8 mouse cellular contexts compared by ENCODE assay signal in genomic region chr12:54710494-54710879, GRCm38 (mm10). TPM values are rescaled to one million over a fixed set of nuclear protein-coding genes. Genes with fewer than 3 reads are reported as not detected.
DNase-seq lines count a peak whose midpoint lies in the region; ATAC-seq and TF ChIP-seq lines count a peak whose summit lies in the region.
"Not testable (repeated sequence)": the region's sequence is repeated elsewhere in the genome, so short reads cannot be mapped to it uniquely, and the experiment has no call there.

No protein-coding gene starts in this region.

- not testable (repeated sequence) for H3K27me3 ChIP-seq in forebrain, embryonic 13.5 days; heart, postnatal 0 days (ENCODE audit: control insufficient read depth, insufficient read depth, low read length); kidney, embryonic 14.5 days (ENCODE audit: control insufficient read depth, insufficient read depth, low read length); limb, embryonic 14.5 days (ENCODE audit: control insufficient read depth, insufficient read depth, low read length)

- 0% methylated on average over 4 of the region's 8 CpGs for WGBS in forebrain, embryonic 13.5 days
- 0% methylated on average over 3 of the region's 8 CpGs for WGBS in heart, postnatal 0 days
- 2% methylated on average over 3 of the region's 8 CpGs for WGBS in kidney, embryonic 14.5 days
- 0% methylated on average over 3 of the region's 8 CpGs for WGBS in limb, embryonic 14.5 days

- not testable (repeated sequence) for TF ChIP-seq POLR2A in limb, embryonic 14.5 days (IDR thresholded peaks at IDR 0.05; ENCODE audit: borderline replicate concordance, extremely low read depth, insufficient read depth, insufficient read length)

- peak; percentile 61 for DNase-seq in cerebellum, adult 11-12 months
- DNase-seq in heart, postnatal 0 days (ENCODE audit: low spot score); limb, embryonic 14.5 days (ENCODE audit: low spot score): not testable (repeated sequence)
- peak; percentile 33 for DNase-seq in right cerebral cortex, postnatal 14 days
- DNase-seq in urinary bladder, postnatal 25 days (ENCODE audit: low spot score) = peak; percentile 66

- peak; percentile 88; the same call in 1 of the 2 replicates for ATAC-seq in forebrain, embryonic 13.5 days
- ATAC-seq in heart, postnatal 0 days (ENCODE audit: insufficient read depth, low read depth) = peak; percentile 76; the same call in 1 of the 2 replicates
- ATAC-seq in kidney, embryonic 14.5 days (ENCODE audit: low FRiP score, low TSS enrichment) = peak; percentile 87
- peak; percentile 83 for ATAC-seq in limb, embryonic 14.5 days (ENCODE audit: low FRiP score, low read depth)
- peak; percentile 71 for ATAC-seq in megakaryocyte-erythroid progenitor cell, adult 5-6 weeks (replicated peaks; ENCODE audit: low FRiP score, low TSS enrichment, poor library complexity, severe bottlenecking)

- not testable (repeated sequence) for H3K36me3 ChIP-seq in forebrain, embryonic 13.5 days (ENCODE audit: poor library complexity, severe bottlenecking); heart, postnatal 0 days (replicated peaks; ENCODE audit: control insufficient read depth, insufficient read depth, low read length); kidney, embryonic 14.5 days (ENCODE audit: control insufficient read depth, insufficient read depth, low read length); limb, embryonic 14.5 days (ENCODE audit: control insufficient read depth, insufficient read depth, low read length)

- peak overlapping the region; percentile 36; the same call in 1 of the 2 replicates for H3K4me2 ChIP-seq in forebrain, embryonic 13.5 days
- not testable (repeated sequence) for H3K4me2 ChIP-seq in heart, postnatal 0 days (ENCODE audit: low read depth, low read length); kidney, embryonic 14.5 days (replicated peaks; ENCODE audit: low read depth, low read length); limb, embryonic 14.5 days (replicated peaks; ENCODE audit: low read depth, low read length, severe bottlenecking)

- not testable (repeated sequence) for TF ChIP-seq CTCF in heart, postnatal 0 days (IDR thresholded peaks at IDR 0.05; ENCODE audit: low read depth)

- H3K9me3 ChIP-seq in forebrain, embryonic 13.5 days (replicated peaks); heart, postnatal 0 days (replicated peaks; ENCODE audit: control insufficient read depth, low read length); kidney, embryonic 14.5 days (ENCODE audit: control insufficient read depth, low read length); limb, embryonic 14.5 days (ENCODE audit: control insufficient read depth, low read length): not testable (repeated sequence)

- not testable (repeated sequence) for H3K4me1 ChIP-seq in forebrain, embryonic 13.5 days; heart, postnatal 0 days (ENCODE audit: control insufficient read depth, insufficient read depth); kidney, embryonic 14.5 days (ENCODE audit: control insufficient read depth, insufficient read depth, low read length); limb, embryonic 14.5 days (ENCODE audit: control insufficient read depth, insufficient read depth, low read length)

- H3K9ac ChIP-seq in forebrain, embryonic 13.5 days; heart, postnatal 0 days (replicated peaks; ENCODE audit: low read depth, low read length); kidney, embryonic 14.5 days (ENCODE audit: low read depth, low read length); limb, embryonic 14.5 days (ENCODE audit: low read depth, low read length, severe bottlenecking): not testable (repeated sequence)

- H3K27ac ChIP-seq in forebrain, embryonic 13.5 days = peak overlapping the region; percentile 68; the same call in 1 of the 2 replicates
- H3K27ac ChIP-seq in heart, postnatal 0 days (ENCODE audit: low read depth); kidney, embryonic 14.5 days (ENCODE audit: low read depth, low read length); limb, embryonic 14.5 days (replicated peaks; ENCODE audit: low read depth, low read length): not testable (repeated sequence)

- H3K4me3 ChIP-seq in forebrain, embryonic 13.5 days; heart, postnatal 0 days (ENCODE audit: low read depth, low read length); kidney, embryonic 14.5 days (ENCODE audit: low read length); limb, embryonic 14.5 days (replicated peaks; ENCODE audit: low read length): not testable (repeated sequence)

- not testable (repeated sequence) for TF ChIP-seq EP300 in heart, postnatal 0 days (IDR thresholded peaks at IDR 0.05; ENCODE audit: low read depth)

RNA-seq across cellular contexts. Expression of gene Eapp, which starts 14.8 kb away (rescaled TPM):
- 89.6 and 106 TPM in 2 replicates for polyA plus RNA-seq in forebrain, embryonic 13.5 days (2015; fragmentation: Nextera tagmentation; extraction: Ambion mirVana)
- 4.4 and 16.7 TPM in 2 replicates for total RNA-seq in heart, postnatal 0 days (2014; rRNA removed; ENCODE audit: low replicate concordance)
- polyA plus RNA-seq in heart, postnatal 0 days (2015; fragmentation: Nextera tagmentation; extraction: Ambion mirVana) = 61.4 and 61.6 TPM in 2 replicates
- 59.9 and 80.3 TPM in 2 replicates for polyA plus RNA-seq in kidney, embryonic 14.5 days (2014; fragmentation: Nextera tagmentation; extraction: Ambion mirVana)
- 13.2 and 19.5 TPM in 2 replicates for polyA plus RNA-seq in limb, embryonic 14.5 days (2012; rRNA removed)
- polyA plus RNA-seq in limb, embryonic 14.5 days (2014; fragmentation: Nextera tagmentation; extraction: Ambion mirVana) = 64.3 and 68.7 TPM in 2 replicates
- total RNA-seq in megakaryocyte-erythroid progenitor cell, adult 5-6 weeks (2014; fragmentation: Nextera tagmentation) = 34.3 and 65.4 TPM in 2 replicates
- total RNA-seq in megakaryocyte-erythroid progenitor cell, adult 5-6 weeks (2017) = 71.3 and 79.8 TPM in 2 replicates

RNA-seq across cellular contexts. Expression of gene Sptssa, which starts 54.1 kb away (rescaled TPM):
- polyA plus RNA-seq in forebrain, embryonic 13.5 days (2015; fragmentation: Nextera tagmentation; extraction: Ambion mirVana) = 182 and 185 TPM in 2 replicates
- 42.4 and 59.6 TPM in 2 replicates for total RNA-seq in heart, postnatal 0 days (2014; rRNA removed; ENCODE audit: low replicate concordance)
- polyA plus RNA-seq in heart, postnatal 0 days (2015; fragmentation: Nextera tagmentation; extraction: Ambion mirVana) = 150 and 160 TPM in 2 replicates
- 224 and 255 TPM in 2 replicates for polyA plus RNA-seq in kidney, embryonic 14.5 days (2014; fragmentation: Nextera tagmentation; extraction: Ambion mirVana)
- polyA plus RNA-seq in limb, embryonic 14.5 days (2012; rRNA removed) = 132 and 134 TPM in 2 replicates
- 227 and 228 TPM in 2 replicates for polyA plus RNA-seq in limb, embryonic 14.5 days (2014; fragmentation: Nextera tagmentation; extraction: Ambion mirVana)
- 99.0 and 120 TPM in 2 replicates for total RNA-seq in megakaryocyte-erythroid progenitor cell, adult 5-6 weeks (2014; fragmentation: Nextera tagmentation)
- total RNA-seq in megakaryocyte-erythroid progenitor cell, adult 5-6 weeks (2017) = 133 and 170 TPM in 2 replicates
